Mouse (Mus musculus) liver, embryonic 16.5 days (tissue): ENCODE results near the gene Gm49325. TPM values are rescaled to one million over a fixed set of nuclear protein-coding genes. Genes with fewer than 3 reads are reported as not detected.
A peak's percentile ranks its signal among the peaks of the same experiment; 100 is the strongest.

Experiments used
- ATAC-seq: fragments of 200-750 bp; cut with Nextera tagmentation; 2 replicates; pipeline ENCODE4 v1.8.0; 2017; ENCODE audit warnings: low read depth, mild to moderate bottlenecking, moderate number of reproducible peaks, moderate library complexity
- H3K27ac ChIP-seq: fragments of 300-500 bp; sonication (generic); 2 replicates; pipeline ENCODE4 v1.5.1; 2014; ENCODE audit warnings: mild to moderate bottlenecking, low read length
- H3K27me3 ChIP-seq: fragments of 300-500 bp; sonication (generic); 2 replicates; pipeline ENCODE4 v1.6.1; 2014; ENCODE audit warnings: low read depth, low read length, mixed read lengths; ENCODE audit not compliant: control insufficient read depth, insufficient read depth
- H3K36me3 ChIP-seq: fragments of 300-500 bp; sonication (generic); 2 replicates; pipeline ENCODE4 v1.6.1; 2014; ENCODE audit warnings: mild to moderate bottlenecking; ENCODE audit not compliant: control insufficient read depth, insufficient read depth
- H3K4me1 ChIP-seq: fragments of 300-500 bp; sonication (generic); 2 replicates; pipeline ENCODE4 v1.6.1; 2014; ENCODE audit warnings: low read depth, low read length, mixed read lengths; ENCODE audit not compliant: control insufficient read depth
- H3K4me2 ChIP-seq: fragments of 300-500 bp; sonication (generic); 2 replicates; pipeline ENCODE4 v1.6.1; 2014; ENCODE audit warnings: low read depth, low read length, mixed read lengths
- H3K4me3 ChIP-seq: fragments of 300-500 bp; sonication (generic); 2 replicates; pipeline ENCODE4 v1.5.1; 2014; ENCODE audit warnings: low read depth, mild to moderate bottlenecking, low read length
- H3K9ac ChIP-seq: fragments of 300-500 bp; sonication (generic); 2 replicates; pipeline ENCODE4 v1.6.1; 2014; ENCODE audit warnings: low read depth, low read length
- H3K9me3 ChIP-seq: fragments of 300-500 bp; sonication (generic); replicated peaks from 2 replicates; pipeline ENCODE4 v1.6.1; 2016; ENCODE audit warnings: low read length; ENCODE audit not compliant: control insufficient read depth
- WGBS: fragments of 180-500 bp; shearing (Covaris S2); extraction: QIAGEN DNeasy Blood & Tissue Kit; methylation state at CpG from one replicate; pipeline ENCODE4 v1.1.7; 2014; ENCODE audit not compliant: insufficient replicate concordance; 5-methylcytosine and 5-hydroxymethylcytosine counted together
- polyA plus RNA-seq: library from polyadenylated mRNA; unstranded; fragments of >200 nt; fragmentation: Nextera tagmentation; extraction: Ambion mirVana; gene quantifications from 2 replicates; pipeline ENCODE4 v1.2.1, GENCODE M21; 2015

Gene Gm49325
- polyA plus RNA-seq, 1 experiment from 2014 or later = not detected

DNA sequence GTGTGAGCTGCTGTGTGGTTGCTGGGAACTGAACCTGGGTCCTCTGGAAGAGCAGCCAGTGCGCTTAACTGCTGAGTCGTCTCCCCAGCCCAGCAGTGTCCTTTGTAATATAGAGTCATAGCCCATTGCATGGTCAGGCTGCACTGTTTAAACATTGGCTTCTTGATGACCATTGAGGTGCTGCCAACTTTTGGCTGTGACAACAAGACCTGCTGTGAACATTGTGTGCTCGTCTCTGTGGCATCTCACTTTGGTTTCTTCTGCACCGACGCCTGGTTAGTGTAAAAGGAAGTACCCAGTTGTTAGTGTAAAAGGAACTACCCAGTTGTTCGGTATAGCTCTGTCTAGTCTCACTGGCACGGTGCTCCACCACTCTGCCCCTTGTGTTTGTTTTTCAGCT, 20.6 kb downstream of the Gm49325 start:
- H3K27ac ChIP-seq = peak overlapping the region; percentile 35
- peaks cover 5% of the 10 kb centered on the region for H3K36me3 ChIP-seq
- H3K4me1 ChIP-seq = peaks cover 34% of the 10 kb centered on the region
- no peak overlapping the region for H3K4me3 ChIP-seq
- no peaks in the 10 kb centered on the region for H3K9me3 ChIP-seq
- H3K9ac ChIP-seq = no peak overlapping the region
- ATAC-seq = no peak
- 31% methylated on average over 7 of the region's 7 CpGs for WGBS
- no peak overlapping the region for H3K4me2 ChIP-seq
- no peaks in the 10 kb centered on the region for H3K27me3 ChIP-seq

GRCm38 (mm10) chr10:77627497-77627896, 21.5 kb downstream of the Gm49325 start:
- ATAC-seq = 0 out of 2 replicates have a peak, but pooled peaks have one; percentile 28
- Histone ChIP-seq H3K4me3 (no peak overlapping the region), H3K4me2 (no peak overlapping the region), H3K27ac (no peak overlapping the region), H3K9ac (no peak overlapping the region), H3K9me3 (no peaks in the 10 kb centered on the region), H3K36me3 (peaks cover 10% of the 10 kb centered on the region), H3K4me1 (peaks cover 31% of the 10 kb centered on the region), H3K27me3 (no peaks in the 10 kb centered on the region)
- 30% methylated on average over 2 of the region's 2 CpGs for WGBS

GRCm38 (mm10) chr10:77629163-77629562, 23.2 kb downstream of the Gm49325 start:
- Histone ChIP-seq H3K4me1 (peaks cover 24% of the 10 kb centered on the region), H3K9me3 (no peaks in the 10 kb centered on the region), H3K9ac (no peak overlapping the region), H3K27me3 (no peaks in the 10 kb centered on the region), H3K36me3 (peaks cover 18% of the 10 kb centered on the region), H3K4me2 (no peak overlapping the region), H3K4me3 (no peak overlapping the region), H3K27ac (no peak overlapping the region)
- WGBS = 84% methylated on average over 3 of the region's 3 CpGs
- no peak for ATAC-seq

DNA sequence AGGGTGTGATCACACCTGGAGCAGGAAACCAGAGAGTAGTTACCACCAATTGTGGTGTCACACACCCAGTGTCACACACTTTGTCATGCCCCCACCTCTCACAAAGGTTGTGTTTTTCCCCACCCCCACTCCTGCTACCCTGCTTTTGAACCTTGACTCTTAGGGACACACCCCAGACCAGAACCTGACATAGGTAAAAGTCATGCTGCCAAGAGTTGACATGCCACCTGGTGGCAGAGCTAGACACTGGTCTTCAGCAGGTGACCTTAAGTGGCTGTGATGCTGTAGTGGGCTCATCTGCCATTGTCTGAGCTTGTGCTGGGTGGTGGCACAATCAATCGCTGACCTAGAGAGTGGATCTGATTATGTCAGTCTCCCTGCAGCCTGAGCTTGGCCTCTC, 24.0 kb downstream of the Gm49325 start:
- 80% methylated on average over 1 of the region's 1 CpGs for WGBS
- no peak for ATAC-seq

GRCm38 (mm10) chr10:77634016-77634415, 28.0 kb downstream of the Gm49325 start:
- Histone ChIP-seq H3K36me3 (peaks cover 26% of the 10 kb centered on the region), H3K9ac (no peak overlapping the region), H3K4me1 (peaks cover 14% of the 10 kb centered on the region), H3K27ac (no peak overlapping the region), H3K27me3 (no peaks in the 10 kb centered on the region), H3K4me2 (no peak overlapping the region), H3K4me3 (no peak overlapping the region), H3K9me3 (no peaks in the 10 kb centered on the region)
- 74% methylated on average over 6 of the region's 6 CpGs for WGBS
- ATAC-seq = no peak

More for the DNA sequence above, 24.0 kb downstream of the Gm49325 start:
- Histone ChIP-seq H3K36me3 (peaks cover 22% of the 10 kb centered on the region), H3K4me1 (peaks cover 16% of the 10 kb centered on the region), H3K9me3 (no peaks in the 10 kb centered on the region), H3K4me3 (no peak overlapping the region), H3K27me3 (no peaks in the 10 kb centered on the region), H3K4me2 (no peak overlapping the region), H3K27ac (no peak overlapping the region), H3K9ac (no peak overlapping the region)

DNA sequence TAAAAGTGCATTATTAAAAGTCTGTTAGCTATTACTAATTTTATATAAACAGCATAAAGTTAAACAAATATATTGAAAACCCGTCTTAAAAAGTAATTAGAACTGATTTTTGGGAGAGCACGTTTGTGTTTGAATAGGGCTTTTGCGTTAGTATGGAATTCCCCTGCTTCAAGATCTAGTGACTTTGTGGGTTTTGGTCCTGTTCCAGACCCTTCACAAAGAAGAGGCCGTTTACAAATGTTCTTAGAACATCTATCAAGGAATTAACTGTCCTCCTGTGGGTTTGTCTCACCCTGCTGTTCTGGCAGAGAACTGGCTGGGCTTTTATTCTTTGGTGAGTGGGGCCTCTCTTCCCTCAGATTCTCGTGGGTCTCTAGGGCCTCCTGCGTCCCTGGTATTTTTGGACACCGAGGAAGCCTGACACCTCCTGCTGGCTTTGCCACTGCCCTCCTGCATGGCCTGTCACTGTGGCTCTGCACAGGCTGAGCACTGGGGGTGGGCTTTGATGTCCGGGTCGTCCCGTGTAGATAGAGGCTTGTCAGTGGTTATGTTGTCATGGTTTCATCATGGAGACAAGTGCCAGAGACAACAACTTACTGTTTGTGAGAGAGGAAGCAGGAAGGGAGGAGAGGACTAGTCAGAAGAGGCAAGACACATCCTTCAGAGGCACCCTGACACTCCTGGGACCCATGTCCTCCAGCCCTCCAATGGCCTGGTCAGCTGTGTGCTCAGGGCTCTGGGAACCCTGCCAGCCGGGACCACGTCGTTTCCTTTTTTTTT, 28.6 kb downstream of the Gm49325 start:
- peaks cover 26% of the 10 kb centered on the region for H3K36me3 ChIP-seq
- H3K4me3 ChIP-seq = no peak overlapping the region
- H3K9me3 ChIP-seq = no peaks in the 10 kb centered on the region
- peaks cover 14% of the 10 kb centered on the region for H3K4me1 ChIP-seq
- 65% methylated on average over 13 of the region's 13 CpGs for WGBS
- H3K9ac ChIP-seq = no peak overlapping the region
- ATAC-seq = peak; percentile 44
- no peak overlapping the region for H3K27ac ChIP-seq
- no peak overlapping the region for H3K4me2 ChIP-seq
- no peaks in the 10 kb centered on the region for H3K27me3 ChIP-seq

- Histone ChIP-seq H3K9ac (no peak overlapping the region), H3K36me3 (peaks cover 26% of the 10 kb centered on the region), H3K4me3 (no peak overlapping the region), H3K4me1 (peaks cover 11% of the 10 kb centered on the region), H3K4me2 (no peak overlapping the region), H3K27me3 (no peaks in the 10 kb centered on the region), H3K27ac (no peak overlapping the region), H3K9me3 (no peaks in the 10 kb centered on the region)
- no peak for ATAC-seq
- 73% methylated on average over 7 of the region's 7 CpGs for WGBS
These were observed 30.4 kb downstream of the Gm49325 start for GRCm38 (mm10) chr10:77636234-77636922.

- no peak overlapping the region for H3K27ac ChIP-seq
- no peaks in the 10 kb centered on the region for H3K27me3 ChIP-seq
- 83% methylated on average over 6 of the region's 6 CpGs for WGBS
- peaks cover 21% of the 10 kb centered on the region for H3K36me3 ChIP-seq
- no peak overlapping the region for H3K9ac ChIP-seq
- no peak for ATAC-seq
- H3K4me1 ChIP-seq = peaks cover 9% of the 10 kb centered on the region
- H3K9me3 ChIP-seq = no peaks in the 10 kb centered on the region
- no peak overlapping the region for H3K4me2 ChIP-seq
- no peak overlapping the region for H3K4me3 ChIP-seq
These were observed 33.0 kb downstream of the Gm49325 start for GRCm38 (mm10) chr10:77638956-77639355.

- H3K9ac ChIP-seq = no peak overlapping the region
- no peaks in the 10 kb centered on the region for H3K9me3 ChIP-seq
- H3K36me3 ChIP-seq = peaks cover 27% of the 10 kb centered on the region
- H3K4me1 ChIP-seq = no peaks in the 10 kb centered on the region
- no peak overlapping the region for H3K27ac ChIP-seq
- no peak overlapping the region for H3K4me2 ChIP-seq
- H3K4me3 ChIP-seq = no peak overlapping the region
- no peaks in the 10 kb centered on the region for H3K27me3 ChIP-seq
- no peak for ATAC-seq
- 56% methylated on average over 7 of the region's 7 CpGs for WGBS
These were observed 37.2 kb downstream of the Gm49325 start for GRCm38 (mm10) chr10:77643160-77643559.
